Mouse (Mus musculus) left cerebral cortex, adult 18-20 months (tissue): ENCODE results near the gene Aloxe3. TPM values are rescaled to one million over a fixed set of nuclear protein-coding genes. Genes with fewer than 3 reads are reported as not detected.

Source experiments
- DNase-seq, 2 experiments: peaks; one replicate each; pipeline ENCODE4 v3.0.0; 2021 to 2022; ENCODE audit warnings: low spot score in 2 of 2, mixed read lengths in 1 of 2
- total RNA-seq, 2 experiments: library from RNA; stranded (reverse); gene quantifications; 2 replicates each; pipeline ENCODE4 v1.2.3; 2021

The Aloxe3 gene
- total RNA-seq, 2 experiments from 2014 or later, result 4.4 to 6.8 TPM

- DNase-seq, result peak; percentile 88 to 92
Measured at GRCm38 (mm10) chr11:69123056-69123692, 2.5 kb upstream of the Aloxe3 start.

DNA sequence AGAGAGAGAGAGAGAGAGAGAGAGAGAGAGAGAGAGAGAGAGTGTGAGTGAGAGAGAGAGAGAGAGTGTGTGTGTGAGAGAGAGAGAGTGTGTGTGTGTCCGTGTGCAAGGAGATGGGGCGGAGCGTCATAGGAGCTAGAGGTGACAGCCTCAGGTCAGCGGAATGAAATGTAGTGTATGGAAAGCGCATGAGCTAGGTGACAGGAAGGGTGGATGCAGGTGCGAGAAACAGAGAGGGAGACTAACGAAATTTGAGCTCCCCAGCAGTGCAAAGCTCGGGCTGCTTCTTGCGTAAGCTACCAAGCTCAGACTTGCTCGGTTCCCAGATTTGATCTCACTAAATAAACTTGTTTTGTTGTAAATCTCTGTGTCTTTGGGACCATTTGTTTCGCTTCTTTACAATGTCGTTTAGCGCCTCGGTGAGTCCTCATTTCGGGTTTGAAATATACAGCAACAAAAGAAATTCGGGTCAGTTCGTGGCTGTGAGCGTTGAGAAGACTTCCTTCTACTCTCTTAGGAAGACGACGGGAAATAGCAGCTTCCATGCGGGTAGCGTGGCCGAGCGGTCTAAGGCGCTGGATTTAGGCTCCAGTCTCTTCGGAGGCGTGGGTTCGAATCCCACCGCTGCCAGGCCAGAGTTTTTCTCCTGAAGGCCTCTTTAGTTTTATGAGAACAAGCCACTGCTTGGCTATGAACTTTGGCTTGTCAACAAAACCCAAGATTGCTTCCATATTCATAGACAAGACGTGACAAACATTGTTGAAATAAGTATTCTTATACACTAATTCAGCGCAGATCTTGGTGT, 1.8 kb upstream of the Aloxe3 start:
- DNase-seq, result peak; percentile 95 to 97

DNA sequence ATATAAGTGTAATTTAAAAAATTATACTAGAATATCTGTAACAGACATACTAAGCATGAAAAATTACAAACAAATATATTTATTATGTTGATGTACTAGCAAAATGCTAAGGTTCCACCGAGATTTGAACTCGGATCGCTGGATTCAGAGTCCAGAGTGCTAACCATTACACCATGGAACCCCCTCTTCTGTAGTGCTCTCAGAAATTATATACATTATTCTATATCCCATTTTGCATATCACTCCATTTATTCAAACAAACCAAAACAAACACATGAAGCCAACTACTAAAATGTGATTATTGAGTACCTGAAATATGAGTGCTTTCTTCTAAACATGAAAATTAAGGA, 1.2 kb upstream of the Aloxe3 start:
- peak; percentile 68 to 73 for DNase-seq

DNA sequence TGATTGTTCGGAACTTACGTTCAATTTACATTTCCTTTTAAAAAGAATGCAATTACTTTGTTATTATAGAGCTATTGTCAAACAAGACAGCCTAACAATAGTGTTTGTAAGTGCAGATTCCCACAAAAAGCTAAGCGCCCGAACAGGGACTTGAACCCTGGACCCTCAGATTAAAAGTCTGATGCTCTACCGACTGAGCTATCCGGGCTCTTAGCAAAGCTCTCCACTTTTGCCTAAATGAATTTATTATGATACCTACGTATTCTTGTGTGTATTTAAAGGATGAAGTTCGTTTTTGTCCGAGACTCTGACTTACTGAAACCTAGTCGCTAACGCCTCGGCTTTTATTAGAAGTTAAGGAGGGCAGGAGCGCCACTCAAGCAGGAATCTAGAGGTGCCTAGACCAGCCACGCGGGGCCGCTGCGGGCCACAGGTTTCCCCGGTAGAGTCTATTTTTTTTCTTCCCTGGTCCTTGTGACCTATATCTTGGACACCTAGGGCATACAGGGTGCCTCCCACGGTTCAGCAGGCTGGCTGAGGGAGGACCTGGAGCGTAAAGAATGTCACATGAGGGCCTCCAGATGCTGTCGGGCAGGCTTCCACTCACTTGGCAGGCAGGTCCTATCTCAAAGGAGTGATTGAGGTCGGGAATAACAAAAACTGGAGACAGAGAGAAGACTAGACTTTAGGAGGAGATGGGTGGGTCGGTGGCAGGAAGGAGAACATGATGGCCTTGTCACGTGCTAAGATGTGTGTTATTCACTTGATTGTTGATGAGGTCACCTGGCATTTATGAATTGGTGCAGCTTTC, 450 bp upstream of the Aloxe3 start:
- DNase-seq, result peak; percentile 76 to 78

- DNase-seq, result no peak
Measured at GRCm38 (mm10) chr11:69125919-69126705, 416 bp downstream of the Aloxe3 start.

DNA sequence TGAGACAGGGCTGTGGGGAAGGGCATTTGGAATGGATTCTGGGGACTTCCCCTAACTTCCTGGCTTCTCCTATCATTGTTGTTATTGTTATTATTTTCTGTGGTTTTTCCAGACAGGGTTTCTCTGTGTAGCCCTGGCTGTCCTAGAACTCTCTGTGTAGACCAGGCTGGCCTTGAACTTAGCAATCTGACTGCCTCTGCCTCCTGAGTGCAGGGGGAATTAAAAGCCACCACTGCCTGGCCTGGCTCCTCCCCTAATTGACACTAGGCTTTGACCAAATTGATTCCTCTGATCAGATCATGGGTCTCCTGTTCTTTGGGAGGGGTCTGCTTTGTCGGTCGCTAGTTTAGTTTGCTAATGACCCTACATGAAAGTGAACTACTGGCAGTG, 1.0 kb downstream of the Aloxe3 start:
- no peak for DNase-seq

DNA sequence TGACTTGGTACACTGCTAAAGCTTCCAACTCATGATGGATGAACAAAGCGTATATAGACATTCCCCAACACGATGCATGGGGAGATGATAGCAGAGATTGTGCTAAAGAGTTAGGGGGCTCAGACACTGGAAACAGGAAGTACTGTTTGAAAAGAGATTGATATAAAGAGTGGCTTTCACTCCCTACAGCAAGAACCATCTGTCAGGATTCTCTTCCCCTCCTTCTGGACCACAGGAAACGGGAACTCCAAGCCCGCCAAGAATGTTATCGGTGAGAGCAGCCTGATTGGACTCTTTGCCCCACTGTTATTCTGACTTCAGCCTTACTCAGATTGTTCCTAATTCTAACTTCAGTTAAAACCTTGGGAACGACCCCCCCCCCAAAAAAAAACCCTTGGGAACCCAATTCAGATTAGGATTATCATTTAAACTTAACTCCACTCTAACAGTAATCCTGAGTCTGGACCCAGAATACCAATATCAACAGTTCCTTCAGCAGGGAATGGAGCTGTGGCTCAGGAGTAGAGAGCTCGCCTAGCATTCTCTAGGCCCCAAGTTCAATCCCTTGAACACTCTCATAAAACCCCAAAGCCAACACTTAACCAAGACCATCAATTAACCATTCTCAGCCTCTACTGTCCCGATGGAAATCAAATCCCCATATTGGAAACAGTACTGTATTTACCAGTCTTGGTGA, 2.9 kb downstream of the Aloxe3 start:
- no peak for DNase-seq

DNA sequence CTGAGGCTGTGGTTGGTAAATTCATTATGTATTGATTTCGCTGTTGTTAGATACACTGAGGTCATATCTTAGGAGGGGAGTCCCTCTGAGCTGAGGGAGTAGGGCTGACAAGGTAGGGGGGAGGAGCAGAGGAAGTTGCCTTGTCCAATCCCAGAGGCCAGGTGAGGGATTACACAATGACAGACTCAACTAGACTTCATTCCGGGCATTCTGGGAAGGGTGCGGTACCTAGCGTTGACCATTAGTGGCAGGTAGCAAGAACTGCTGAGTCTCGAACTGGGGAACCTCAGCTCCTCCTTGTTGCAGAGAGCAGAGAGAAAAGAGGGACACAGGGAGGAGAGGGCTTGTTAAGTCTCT, 7.8 kb downstream of the Aloxe3 start:
- no peak for DNase-seq

- DNase-seq, result peak; percentile 81 to 86
Measured at GRCm38 (mm10) chr11:69133923-69134621, 8.4 kb downstream of the Aloxe3 start.

DNA sequence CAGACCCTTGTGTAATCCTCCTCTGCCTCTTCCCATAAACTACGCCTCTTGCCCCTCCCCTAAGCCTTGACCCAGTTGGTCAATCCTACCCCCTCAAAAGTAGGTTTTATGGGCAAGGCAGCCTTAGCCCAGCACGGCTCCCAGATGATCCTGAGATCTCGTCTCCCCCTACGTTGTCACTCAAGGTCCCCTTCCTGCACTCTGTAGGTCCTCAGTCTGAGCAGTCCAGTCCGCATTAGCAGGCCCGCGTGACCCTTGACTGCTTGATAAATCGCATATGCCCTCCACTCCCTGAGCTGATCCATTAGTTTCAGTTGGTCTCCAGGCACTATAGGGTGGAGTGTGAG, 8.9 kb downstream of the Aloxe3 start:
- DNase-seq, result no peak

DNA sequence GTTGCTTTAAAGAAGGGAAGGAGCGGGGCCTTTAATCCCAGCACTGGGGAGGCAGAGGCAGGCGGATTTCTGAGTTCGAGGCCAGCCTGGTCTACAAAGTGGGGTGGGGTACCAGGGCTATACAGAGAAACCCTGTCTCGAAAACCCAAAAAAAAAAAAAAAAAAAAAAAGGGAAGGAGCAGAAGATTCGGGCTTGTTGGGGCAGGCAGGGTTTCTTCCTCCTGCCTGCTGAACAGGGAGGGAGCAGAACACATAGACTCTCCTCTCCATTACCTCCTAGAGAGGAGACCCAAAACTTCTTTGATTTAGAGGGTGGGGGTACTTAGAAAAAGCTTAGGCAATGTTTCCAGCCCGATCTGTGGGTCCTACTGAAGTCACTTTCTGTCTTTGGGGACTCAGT, 9.7 kb downstream of the Aloxe3 start:
- DNase-seq, result no peak

DNA sequence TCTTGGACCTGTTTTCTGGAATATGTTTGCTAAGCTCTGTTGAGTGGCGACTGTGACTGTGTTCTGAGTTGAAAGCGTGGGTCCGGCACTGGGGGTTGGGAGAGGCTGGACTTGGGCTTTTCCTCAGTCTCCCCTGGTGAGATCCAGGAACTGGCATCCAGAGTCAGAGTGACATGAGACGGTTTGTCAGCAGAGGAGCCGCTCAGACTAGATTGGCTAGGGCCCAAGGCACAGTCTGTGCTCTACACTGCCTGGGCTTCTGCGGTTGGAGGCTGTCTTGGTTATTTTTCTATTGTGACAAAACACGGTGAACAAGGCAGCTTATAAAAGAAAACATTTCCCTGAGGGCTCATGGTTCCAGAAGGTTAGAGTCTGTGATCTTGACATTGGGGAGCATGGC, 21.9 kb downstream of the Aloxe3 start:
- no peak for DNase-seq

DNA sequence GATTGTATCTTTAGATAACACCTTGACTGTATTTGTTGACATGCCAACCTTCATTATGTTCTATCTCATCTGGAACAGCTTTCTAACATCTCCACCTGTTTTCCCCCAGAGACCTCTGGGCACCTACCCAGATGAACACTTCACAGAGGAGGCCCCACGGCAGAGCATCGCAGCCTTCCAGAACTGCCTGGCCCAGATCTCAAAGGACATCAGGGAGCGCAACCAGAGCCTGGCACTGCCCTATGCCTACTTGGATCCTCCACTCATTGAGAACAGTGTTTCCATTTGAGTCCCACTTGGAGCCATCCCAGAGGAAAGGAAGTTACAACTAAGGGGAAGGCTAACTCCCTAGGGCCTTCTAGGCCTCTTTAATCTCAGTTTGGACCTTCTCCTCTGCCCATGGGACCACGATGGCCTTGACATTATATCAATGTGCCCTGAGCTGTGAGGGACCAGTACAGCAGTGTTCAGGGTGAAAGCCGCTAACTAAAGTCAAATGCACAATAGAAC, 22.8 kb downstream of the Aloxe3 start:
- DNase-seq, result no peak

- no peak for DNase-seq
Measured at GRCm38 (mm10) chr11:69149728-69150127, 24.0 kb downstream of the Aloxe3 start.

DNA sequence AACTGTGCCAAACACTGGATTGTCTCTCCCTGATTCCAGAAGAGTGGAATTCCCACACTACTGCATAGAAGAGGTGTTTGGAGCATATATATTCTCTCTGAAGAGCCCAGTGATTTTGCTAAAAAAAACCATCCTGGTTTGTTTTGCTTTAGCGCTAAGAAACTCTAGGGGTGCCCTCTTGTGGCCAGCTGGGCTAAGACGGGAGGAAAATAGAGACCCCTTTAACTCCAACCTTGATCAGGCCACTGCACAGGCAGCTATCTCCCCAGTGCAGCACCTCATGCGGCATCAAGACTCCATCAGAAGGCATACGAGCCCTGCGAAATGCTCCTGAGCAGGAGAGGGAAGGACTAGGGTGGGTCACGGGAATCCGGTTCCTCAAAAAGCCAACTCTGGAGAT, 24.7 kb downstream of the Aloxe3 start:
- DNase-seq, result peak; percentile 63 to 67

DNA sequence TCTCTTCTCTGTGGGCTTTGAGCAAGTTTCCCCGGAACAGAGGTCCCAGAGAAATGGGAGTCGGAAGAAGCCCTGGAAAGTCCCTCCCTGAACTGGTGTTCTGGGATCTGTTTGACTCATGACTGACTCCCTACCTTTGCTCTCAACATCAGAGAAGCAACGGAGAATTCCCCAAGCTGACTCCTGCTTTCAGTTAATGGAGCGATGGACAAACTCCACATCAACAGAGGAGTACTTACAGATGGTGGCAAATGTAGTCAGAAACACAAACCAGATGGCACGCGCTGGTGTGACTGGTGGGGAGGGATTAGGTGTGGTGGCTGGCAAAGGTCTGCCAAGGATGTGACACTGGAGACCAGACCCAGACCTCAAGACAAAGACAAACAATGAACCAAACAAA, 25.3 kb downstream of the Aloxe3 start:
- no peak for DNase-seq

GRCm38 (mm10) chr11:69153831-69154230, 28.1 kb downstream of the Aloxe3 start:
- no peak for DNase-seq

DNA sequence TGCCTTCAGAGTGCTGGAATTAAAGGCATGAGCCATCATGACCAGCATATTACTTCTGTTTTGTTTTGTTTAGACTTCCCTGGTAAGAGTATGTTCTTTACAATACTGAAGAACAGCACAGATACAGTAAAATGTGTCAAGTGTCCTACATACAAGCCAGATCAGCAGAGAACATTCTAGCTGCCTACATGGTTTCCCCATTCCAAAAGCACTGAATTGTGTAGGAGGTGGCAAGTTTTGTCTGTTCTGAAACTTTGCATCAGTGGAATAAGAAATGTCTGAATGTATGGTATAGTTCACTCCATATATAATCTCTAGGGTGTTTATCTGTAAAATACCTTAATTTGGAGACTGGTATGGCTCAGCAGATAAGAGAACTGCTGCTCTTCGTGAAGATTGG, 29.7 kb downstream of the Aloxe3 start:
- no peak for DNase-seq

DNA sequence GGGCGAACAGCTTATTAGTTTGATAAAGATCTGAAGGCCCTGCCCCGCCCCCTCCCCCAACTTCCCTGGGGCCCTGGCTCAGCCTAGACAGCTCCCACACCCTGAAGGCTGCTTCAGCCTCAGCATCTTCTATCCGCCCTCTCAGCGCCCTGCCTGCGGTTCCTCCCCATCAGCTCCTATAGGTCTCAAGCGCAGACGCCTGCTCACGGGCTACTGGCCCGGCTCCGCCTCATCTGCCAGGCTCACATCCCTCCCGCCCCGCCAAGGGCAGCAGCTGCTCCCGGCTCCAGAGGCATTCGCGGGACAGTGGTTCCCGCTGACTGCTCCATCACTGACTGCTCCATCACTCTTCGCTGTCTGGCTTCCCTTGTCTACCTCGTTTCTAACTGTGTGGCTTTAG, 31.1 kb downstream of the Aloxe3 start, which contains the start of gene Alox12b:
Gene Alox12b, plus strand, starts transcription at position 190 of the 400 bp plus-strand sequence.
- DNase-seq, result peak; percentile 49 to 54

- DNase-seq, result peak; percentile 76 to 82
Measured at GRCm38 (mm10) chr11:69169313-69169712, 43.6 kb downstream of the Aloxe3 start.
